Mouse (Mus musculus): ENCODE measurements at regions not wholly inside any gene's neighbourhood (a gene's known extent, or its start where the extent isn't known, plus 50 kb on each side); places are given as distances from the start of the nearest gene placed in this dataset.
A peak's percentile ranks its signal among the peaks of the same experiment; 100 is the strongest.

DNA sequence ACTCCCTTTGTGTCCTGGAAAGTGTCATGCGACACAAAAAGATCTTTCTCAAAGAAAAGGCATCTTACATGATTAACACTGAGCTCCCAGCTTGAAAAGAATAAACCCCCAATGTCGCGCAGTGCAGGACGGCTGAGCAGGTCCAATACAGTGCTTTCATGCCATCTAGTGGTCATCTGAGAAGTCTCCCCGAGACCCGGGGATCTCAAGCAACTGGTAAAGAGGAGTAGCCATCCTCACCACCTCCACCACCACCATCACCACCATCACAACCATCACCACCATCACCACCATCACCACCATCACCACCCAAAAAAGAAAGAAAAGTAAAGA is 430.7 kb upstream of the Ccnh start:
- peak; percentile 83 to 89 for DNase-seq (ENCODE audit: low spot score in 2 of 2)

DNA sequence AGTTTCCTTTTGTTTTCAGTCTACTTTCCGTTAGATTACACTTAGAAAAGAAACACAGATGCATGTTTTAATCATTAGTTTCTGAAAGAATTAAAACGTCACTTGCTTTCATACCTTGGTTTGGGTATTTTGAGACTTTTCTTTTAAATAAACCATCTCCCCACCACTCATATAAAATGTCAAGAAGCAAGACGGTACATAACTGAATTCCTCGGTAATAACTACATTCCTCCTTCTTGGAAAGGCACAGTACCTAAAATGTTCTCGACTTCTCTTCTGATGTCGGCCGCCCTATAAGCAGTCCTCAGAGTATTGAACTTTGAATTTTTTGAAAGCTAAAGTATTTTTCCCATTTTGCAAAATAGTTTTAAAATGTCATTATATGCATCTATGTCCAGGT is 430.1 kb upstream of the Ccnh start:
- no peak for DNase-seq (ENCODE audit: low spot score in 2 of 2)

DNA sequence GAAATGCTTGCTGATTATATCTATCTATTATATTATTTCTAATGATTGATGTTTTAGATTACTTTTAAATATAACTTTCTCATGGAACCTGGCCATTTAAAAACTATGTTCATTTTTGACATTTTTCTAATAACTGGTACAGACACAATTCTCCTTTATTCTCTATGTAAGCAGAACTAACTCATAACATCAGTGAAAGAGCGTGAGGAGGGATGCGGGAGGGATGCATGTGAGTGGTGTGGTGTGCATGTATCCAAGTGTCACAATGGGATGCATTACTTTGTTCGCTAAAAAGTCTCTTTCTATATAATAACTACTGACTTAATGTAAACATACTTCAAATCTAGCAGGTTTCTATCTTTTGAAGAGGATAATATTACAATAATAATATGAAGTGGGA is 428.7 kb upstream of the Ccnh start:
- no peak for DNase-seq (ENCODE audit: low spot score in 2 of 2)

DNA sequence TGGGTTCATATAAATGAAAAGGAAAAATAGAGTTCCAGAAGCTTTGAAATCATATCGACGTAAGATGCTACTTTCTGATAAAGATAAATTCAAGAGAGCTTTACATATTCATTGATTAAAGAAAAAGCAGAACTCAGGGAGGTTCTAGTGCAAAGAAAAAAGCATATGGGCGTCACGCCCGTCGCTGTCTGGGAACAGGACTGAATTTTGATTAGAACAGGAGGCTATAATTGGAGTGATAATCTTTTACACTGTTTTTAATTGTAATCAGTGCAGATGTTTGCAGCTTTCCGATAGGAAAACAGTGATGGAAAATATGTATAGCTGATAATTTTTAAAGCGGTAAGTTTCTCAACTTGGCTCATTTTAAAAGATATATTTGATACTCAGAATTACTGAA is 428.2 kb upstream of the Ccnh start:
- DNase-seq (ENCODE audit: low spot score in 2 of 2), result peak in 1 of 2 experiments; percentile 42

DNA sequence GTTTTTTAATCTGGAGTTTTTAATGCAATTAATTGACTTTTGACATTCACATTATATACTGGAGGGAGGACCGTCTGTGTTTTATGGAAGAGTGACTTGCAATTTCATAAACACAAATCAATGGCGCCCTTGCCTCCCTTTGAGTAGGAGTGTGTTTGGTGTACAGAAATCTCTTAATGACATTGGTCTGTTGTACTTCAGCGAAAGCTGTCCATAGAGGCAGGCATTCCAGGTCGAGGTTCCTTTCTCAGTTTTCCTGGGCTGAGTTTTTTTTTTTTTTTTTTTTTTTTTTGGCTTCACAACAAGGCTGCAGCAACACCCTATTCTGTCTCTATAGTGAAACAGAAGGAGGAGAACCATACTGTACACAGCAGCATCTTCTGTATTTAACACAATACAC is 427.4 kb upstream of the Ccnh start:
- DNase-seq (ENCODE audit: low spot score in 2 of 2), result no peak

DNA sequence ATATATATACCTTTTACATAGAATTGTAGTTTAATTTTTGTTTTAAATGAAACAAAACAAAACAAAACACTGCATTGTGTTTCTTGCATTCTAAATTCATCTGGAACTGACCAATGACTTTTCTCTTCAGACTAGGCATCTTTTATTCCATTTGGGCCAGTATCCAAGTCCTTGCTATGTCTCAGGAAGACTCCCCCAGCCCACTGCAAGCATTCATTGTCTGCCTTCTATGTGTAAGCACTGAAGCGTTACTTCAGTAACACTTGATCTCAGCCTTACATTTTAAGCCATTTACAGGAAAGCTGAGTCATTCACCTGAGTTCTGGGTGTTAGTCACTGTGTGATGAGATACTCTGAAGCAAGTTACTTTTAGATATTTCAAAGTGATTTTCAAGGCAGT is 425.3 kb upstream of the Ccnh start:
- no peak for DNase-seq (ENCODE audit: low spot score in 2 of 2)

DNA sequence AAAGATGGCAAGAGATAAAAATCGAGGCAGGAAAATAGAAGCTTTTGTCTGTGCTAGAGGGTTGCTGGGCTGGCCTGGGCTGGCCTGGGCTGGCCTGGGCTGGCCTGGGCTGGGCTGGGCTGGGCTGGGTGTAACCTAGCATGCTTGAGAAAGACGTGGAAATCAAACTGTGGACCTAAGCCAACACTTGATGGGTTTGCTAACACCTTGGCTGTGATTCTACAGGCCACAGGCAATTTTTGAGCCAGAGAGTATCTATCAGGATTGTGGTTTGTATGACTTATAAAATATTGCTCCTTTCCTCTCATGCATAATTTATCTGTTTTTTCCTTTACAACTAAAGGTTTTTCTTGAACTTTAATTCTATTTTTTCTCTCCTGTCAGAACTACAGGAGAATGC is 417.3 kb upstream of the Ccnh start:
- no peak for DNase-seq (ENCODE audit: low spot score in 2 of 2)

DNA sequence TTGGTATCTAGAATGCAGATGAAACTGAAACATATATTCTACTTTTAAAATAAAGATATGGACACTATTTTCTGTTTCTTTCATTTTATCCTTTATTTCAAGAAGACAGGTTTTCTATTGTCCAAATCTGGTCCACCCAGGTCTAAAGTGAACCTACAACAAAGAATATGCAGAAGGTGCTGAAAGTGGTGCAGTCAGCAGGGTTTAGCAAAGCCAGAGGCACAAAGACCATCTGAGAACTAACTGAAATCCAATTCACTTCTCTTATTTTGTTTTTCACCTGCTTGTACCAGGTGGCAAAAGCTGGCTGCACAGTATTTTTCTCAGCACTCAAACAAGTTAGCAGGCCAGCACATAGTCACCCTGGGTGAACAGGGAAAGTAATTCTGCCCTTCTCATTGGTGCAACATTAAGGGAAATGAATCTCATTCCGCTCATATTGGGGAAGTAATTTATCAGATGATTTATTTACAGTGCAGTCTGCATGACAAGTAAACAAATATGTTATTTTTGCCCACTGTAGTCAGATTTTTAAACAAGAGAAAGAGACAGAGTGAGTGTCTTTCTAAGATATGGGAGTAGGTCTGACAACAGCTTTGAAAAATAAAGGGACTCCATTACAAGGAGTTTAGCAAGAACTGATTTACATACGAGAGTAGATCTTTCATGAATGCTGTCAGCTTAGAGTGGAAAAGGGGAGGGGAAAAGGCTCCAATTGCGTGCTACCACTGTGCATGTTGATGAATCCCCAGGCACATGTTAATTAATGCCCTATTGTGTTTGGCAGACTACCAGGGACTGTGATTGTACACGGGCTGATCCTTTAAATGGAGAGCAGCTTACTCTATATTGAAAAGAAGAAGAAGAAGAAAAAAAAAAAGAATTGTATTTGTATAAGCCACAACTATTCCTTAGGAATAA is 405.9 kb upstream of the Ccnh start:
- no peak for DNase-seq (ENCODE audit: low spot score in 2 of 2)

DNA sequence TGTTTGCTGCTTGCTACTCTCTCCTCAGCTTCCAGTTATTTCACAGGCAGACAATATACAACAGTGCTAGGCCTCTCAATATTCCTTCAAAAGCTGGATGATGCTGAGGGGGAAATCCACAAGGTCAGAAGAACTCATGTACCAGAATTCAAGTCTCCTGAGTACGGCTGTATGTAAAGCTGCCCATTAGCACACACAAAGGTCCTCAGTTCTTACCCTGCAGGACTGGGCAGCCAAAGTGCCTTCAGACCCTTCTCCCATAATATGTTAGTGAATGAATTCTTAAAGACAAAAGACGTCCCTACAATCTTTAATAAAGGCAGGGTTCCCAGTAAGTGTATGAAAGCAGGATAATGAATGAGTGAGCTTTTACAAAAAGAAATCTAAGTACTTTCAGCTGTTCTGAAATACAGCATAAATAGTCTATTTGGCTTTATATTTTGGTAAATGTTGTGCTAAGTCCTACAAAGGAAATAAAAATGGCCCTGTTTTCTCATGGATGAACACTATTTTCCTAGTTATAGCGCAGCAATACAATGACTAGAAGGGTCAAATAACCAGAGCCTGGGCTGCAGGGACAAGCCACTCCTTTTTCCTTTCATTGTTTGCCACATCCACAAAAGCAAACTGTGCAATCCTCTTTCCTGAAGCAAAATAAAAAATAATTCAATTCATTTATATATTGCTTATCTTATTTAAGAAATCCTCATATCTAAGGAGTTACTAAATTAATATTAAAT is 384.8 kb upstream of the Ccnh start:
- no peak for DNase-seq (ENCODE audit: low spot score in 2 of 2)

DNA sequence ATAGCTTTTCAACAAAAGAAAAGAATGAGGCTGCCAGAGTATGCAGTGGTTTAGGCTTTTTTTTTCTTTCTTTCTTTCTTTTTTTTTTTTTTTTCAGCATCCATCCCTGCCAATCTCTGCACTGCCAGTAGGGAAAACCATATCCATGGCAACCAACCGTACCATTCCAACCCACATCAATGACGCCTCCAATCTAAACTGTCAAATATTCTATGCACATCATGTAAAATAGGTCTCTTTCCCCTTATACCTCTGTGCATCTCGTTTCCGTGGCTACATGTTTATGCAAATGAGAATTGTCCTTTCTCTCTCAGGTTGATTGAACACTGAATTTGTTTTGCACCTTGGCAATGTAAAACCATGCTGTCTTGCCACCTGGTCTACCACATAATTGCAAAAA is 384.0 kb upstream of the Ccnh start:
- peak in 1 of 2 experiments; percentile 12 for DNase-seq (ENCODE audit: low spot score in 2 of 2)

DNA sequence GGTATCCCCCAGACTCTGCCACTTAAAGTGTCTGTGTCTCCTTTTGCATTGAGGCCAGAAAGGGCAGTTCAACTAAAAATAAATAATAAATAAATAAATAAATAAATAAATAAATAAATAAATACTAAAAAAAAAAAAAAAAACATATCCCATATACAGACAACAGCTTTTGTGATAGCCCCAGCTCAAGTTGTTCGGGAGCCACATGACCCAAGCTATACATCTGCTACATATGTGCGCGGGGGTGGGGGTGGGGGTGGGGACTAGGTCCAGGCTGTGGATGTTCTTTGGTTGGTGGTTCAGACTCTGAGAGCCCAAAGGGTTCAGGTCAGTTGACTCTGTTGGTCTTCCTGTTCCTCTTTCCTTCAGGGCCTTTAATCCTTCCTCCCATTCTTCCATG is 379.6 kb upstream of the Ccnh start:
- DNase-seq (ENCODE audit: low spot score in 2 of 2), result no peak
